8 mouse cellular contexts compared by ENCODE assay signal in the genomic region with DNA sequence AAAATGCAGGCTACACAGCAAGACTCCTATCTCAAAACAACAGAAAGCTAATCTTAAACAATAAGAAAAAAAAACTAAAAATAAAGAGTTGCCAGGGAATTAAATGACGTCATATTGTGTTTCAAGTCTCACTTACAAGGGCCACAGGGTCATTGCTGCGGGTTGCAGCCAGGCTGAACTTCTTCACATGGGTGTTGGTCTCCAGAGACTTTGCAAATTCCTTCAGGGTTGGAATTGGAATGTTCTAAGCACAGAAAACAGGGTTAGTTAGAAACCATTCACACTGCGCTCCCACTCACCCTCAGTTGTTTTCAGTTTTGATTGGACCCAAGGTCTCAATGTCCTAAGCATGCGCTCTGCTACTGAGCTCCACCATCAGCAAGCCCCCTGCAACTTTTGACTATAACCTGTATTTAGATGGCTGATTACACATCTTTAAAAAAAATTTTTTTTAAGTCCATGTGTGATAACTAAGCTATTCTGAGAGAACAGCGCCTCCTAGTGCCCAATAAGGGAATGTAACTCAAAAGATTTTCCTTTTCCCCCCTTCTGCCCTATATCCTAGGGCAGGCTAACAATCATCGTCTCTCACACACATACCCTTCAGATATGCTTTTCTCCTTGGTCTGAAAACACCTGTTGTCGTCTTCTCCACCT. TPM values are rescaled to one million over a fixed set of nuclear protein-coding genes. Genes with fewer than 3 reads are reported as not detected.
DNase-seq lines count a peak whose midpoint lies in the region; ATAC-seq and TF ChIP-seq lines count a peak whose summit lies in the region.
"Had no signal": no experiment of that assay in that cellular context is flagged by ENCODE, and none has a peak within 500 bp of the region (broad histone marks: within the 10 kb centered on the region; RNA-seq: fewer than 3 reads in every experiment).

No protein-coding gene starts in this region.

- no peaks in the 10 kb centered on the region for H3K27me3 ChIP-seq in limb, embryonic 14.5 days (ENCODE audit: control insufficient read depth, insufficient read depth, low read length)
- H3K27me3 ChIP-seq in limb, embryonic 10.5 days (ENCODE audit: low read depth, poor library complexity, severe bottlenecking) = no peaks in the 10 kb centered on the region
- no peaks in the 10 kb centered on the region for H3K27me3 ChIP-seq in forebrain, postnatal 0 days (ENCODE audit: insufficient read depth, low read length)
- no peaks in the 10 kb centered on the region for H3K27me3 ChIP-seq in lung, postnatal 0 days (replicated peaks; ENCODE audit: insufficient read depth, low read length)
- H3K27me3 ChIP-seq: neural tube, embryonic 12.5 days had no signal

- H3K4me3 ChIP-seq in limb, embryonic 14.5 days (replicated peaks; ENCODE audit: low read length) = no peak overlapping the region
- no peak overlapping the region for H3K4me3 ChIP-seq in limb, embryonic 10.5 days
- H3K4me3 ChIP-seq in forebrain, postnatal 0 days (ENCODE audit: low read depth, low read length) = no peak overlapping the region
- H3K4me3 ChIP-seq in lung, postnatal 0 days (ENCODE audit: low read depth, low read length) = no peak overlapping the region
- H3K4me3 ChIP-seq: neural tube, embryonic 12.5 days had no signal

- no peak overlapping the region for H3K27ac ChIP-seq in limb, embryonic 14.5 days (replicated peaks; ENCODE audit: low read depth, low read length)
- H3K27ac ChIP-seq in limb, embryonic 10.5 days = no peak overlapping the region
- no peak overlapping the region for H3K27ac ChIP-seq in forebrain, postnatal 0 days (ENCODE audit: low read depth, low read length)
- no peak overlapping the region for H3K27ac ChIP-seq in lung, postnatal 0 days (ENCODE audit: low read length)
- H3K27ac ChIP-seq: neural tube, embryonic 12.5 days had no signal

- no peaks in the 10 kb centered on the region for H3K9me3 ChIP-seq in limb, embryonic 14.5 days (ENCODE audit: control insufficient read depth, low read length)
- no peaks in the 10 kb centered on the region for H3K9me3 ChIP-seq in limb, embryonic 10.5 days (replicated peaks)
- no peaks in the 10 kb centered on the region for H3K9me3 ChIP-seq in forebrain, postnatal 0 days (ENCODE audit: low read length)
- H3K9me3 ChIP-seq in lung, postnatal 0 days (ENCODE audit: low read length) = no peaks in the 10 kb centered on the region
- H3K9me3 ChIP-seq: neural tube, embryonic 12.5 days had no signal

- H3K4me1 ChIP-seq in limb, embryonic 14.5 days (ENCODE audit: control insufficient read depth, insufficient read depth, low read length) = no peaks in the 10 kb centered on the region
- H3K4me1 ChIP-seq in limb, embryonic 10.5 days = no peaks in the 10 kb centered on the region
- H3K4me1 ChIP-seq in forebrain, postnatal 0 days (ENCODE audit: insufficient read depth) = no peaks in the 10 kb centered on the region
- H3K4me1 ChIP-seq in lung, postnatal 0 days (ENCODE audit: insufficient read depth, low read depth, low read length) = no peaks in the 10 kb centered on the region; the same call in 1 of the 2 replicates
- H3K4me1 ChIP-seq: neural tube, embryonic 12.5 days had no signal

- H3K9ac ChIP-seq in limb, embryonic 14.5 days (ENCODE audit: low read depth, low read length, severe bottlenecking) = no peak overlapping the region
- H3K9ac ChIP-seq in forebrain, postnatal 0 days = no peak overlapping the region
- H3K9ac ChIP-seq in lung, postnatal 0 days (replicated peaks; ENCODE audit: low read depth) = no peak overlapping the region
- H3K9ac ChIP-seq: neural tube, embryonic 12.5 days had no signal

- TF ChIP-seq EP300 in lung, postnatal 0 days (IDR thresholded peaks at IDR 0.05) = peak; percentile 44; the same call in 1 of the 2 replicates

- TF ChIP-seq POLR2A in limb, embryonic 14.5 days (IDR thresholded peaks at IDR 0.05; ENCODE audit: borderline replicate concordance, extremely low read depth, insufficient read depth, insufficient read length) = no peak

- 53% methylated on average over 7 of the region's 7 CpGs for WGBS in limb, embryonic 14.5 days
- WGBS in limb, embryonic 10.5 days = 53% methylated on average over 7 of the region's 7 CpGs
- 50% methylated on average over 7 of the region's 7 CpGs for WGBS in forebrain, postnatal 0 days
- 34% methylated on average over 7 of the region's 7 CpGs for WGBS in lung, postnatal 0 days

- peak; percentile 68 for DNase-seq in limb, embryonic 14.5 days (ENCODE audit: low spot score)
- no peak for DNase-seq in limb, embryonic 10.5 days (ENCODE audit: low spot score)
- peak; percentile 44 for DNase-seq in R1 (ENCODE audit: low read depth, low spot score)
- peak; percentile 64 for DNase-seq in forebrain, postnatal 0 days
- DNase-seq in lung, postnatal 0 days (ENCODE audit: low spot score) = peak; percentile 82
- no peak for DNase-seq in layer of hippocampus, adult 18-20 months (ENCODE audit: low spot score in 2 of 2)
- no peak for DNase-seq in spleen, postnatal 4 days (ENCODE audit: low spot score in 2 of 2)

- peak; percentile 78 for TF ChIP-seq CTCF in forebrain, postnatal 0 days (IDR thresholded peaks at IDR 0.05; ENCODE audit: low read depth)
- peak; percentile 79 for TF ChIP-seq CTCF in lung, postnatal 0 days (IDR thresholded peaks at IDR 0.05)

- ATAC-seq in limb, embryonic 14.5 days (ENCODE audit: low FRiP score, low read depth) = no peak
- peak; percentile 72 for ATAC-seq in forebrain, postnatal 0 days
- peak; percentile 80 for ATAC-seq in lung, postnatal 0 days

- peaks cover 9% of the 10 kb centered on the region; the same call in 1 of the 2 replicates for H3K36me3 ChIP-seq in limb, embryonic 14.5 days (ENCODE audit: control insufficient read depth, insufficient read depth, low read length)
- peaks cover 11% of the 10 kb centered on the region for H3K36me3 ChIP-seq in limb, embryonic 10.5 days
- peaks cover 82% of the 10 kb centered on the region for H3K36me3 ChIP-seq in forebrain, postnatal 0 days (ENCODE audit: insufficient read depth)
- H3K36me3 ChIP-seq in lung, postnatal 0 days (ENCODE audit: insufficient read depth, low read length) = no peaks in the 10 kb centered on the region

- H3K4me2 ChIP-seq in limb, embryonic 14.5 days (replicated peaks; ENCODE audit: low read depth, low read length, severe bottlenecking) = no peak overlapping the region
- H3K4me2 ChIP-seq in forebrain, postnatal 0 days (ENCODE audit: low read depth) = no peak overlapping the region
- no peak overlapping the region; the same call in 1 of the 2 replicates for H3K4me2 ChIP-seq in lung, postnatal 0 days (replicated peaks; ENCODE audit: low read depth, low read length)
- H3K4me2 ChIP-seq: neural tube, embryonic 12.5 days had no signal

RNA-seq across cellular contexts. Expression of a gene that starts 22.4 kb away (rescaled TPM):
- polyA plus RNA-seq in limb, embryonic 14.5 days (2012; rRNA removed) = 41.4 and 48.8 TPM in 2 replicates
- 120 and 121 TPM in 2 replicates for polyA plus RNA-seq in limb, embryonic 14.5 days (2014; fragmentation: Nextera tagmentation; extraction: Ambion mirVana)
- polyA plus RNA-seq in limb, embryonic 10.5 days (2016; fragmentation: Nextera tagmentation; extraction: Ambion mirVana) = 102 and 106 TPM in 2 replicates
- total RNA-seq in forebrain, postnatal 0 days (2014; rRNA removed) = 50.3 and 55.1 TPM in 2 replicates
- 74.0 and 78.6 TPM in 2 replicates for polyA plus RNA-seq in forebrain, postnatal 0 days (2015; fragmentation: Nextera tagmentation; extraction: Ambion mirVana)
- polyA plus RNA-seq in lung, postnatal 0 days (2015; fragmentation: Nextera tagmentation; extraction: Ambion mirVana) = 183 and 213 TPM in 2 replicates
- 10 to 100 TPM; 39.9 to 41.2 TPM for total RNA-seq in layer of hippocampus, adult 18-20 months (2021)

RNA-seq across cellular contexts. Expression of a gene that starts 29.3 kb away (rescaled TPM):
- 5.7 and 5.9 TPM in 2 replicates for polyA plus RNA-seq in limb, embryonic 14.5 days (2012; rRNA removed)
- polyA plus RNA-seq in limb, embryonic 14.5 days (2014; fragmentation: Nextera tagmentation; extraction: Ambion mirVana) = 18.8 and 21.1 TPM in 2 replicates
- 21.1 and 21.6 TPM in 2 replicates for polyA plus RNA-seq in limb, embryonic 10.5 days (2016; fragmentation: Nextera tagmentation; extraction: Ambion mirVana)
- 164 and 185 TPM in 2 replicates for total RNA-seq in forebrain, postnatal 0 days (2014; rRNA removed)
- polyA plus RNA-seq in forebrain, postnatal 0 days (2015; fragmentation: Nextera tagmentation; extraction: Ambion mirVana) = 224 and 406 TPM in 2 replicates
- polyA plus RNA-seq in lung, postnatal 0 days (2015; fragmentation: Nextera tagmentation; extraction: Ambion mirVana) = 10.6 and 11.3 TPM in 2 replicates
- 100 to 1,000 TPM; 382 to 386 TPM for total RNA-seq in layer of hippocampus, adult 18-20 months (2021)

RNA-seq across cellular contexts. Expression of a gene that starts 43.7 kb away (rescaled TPM):
- polyA plus RNA-seq in limb, embryonic 14.5 days (2012; rRNA removed) = 32.8 and 38.3 TPM in 2 replicates
- polyA plus RNA-seq in limb, embryonic 14.5 days (2014; fragmentation: Nextera tagmentation; extraction: Ambion mirVana) = 49.0 and 54.3 TPM in 2 replicates
- polyA plus RNA-seq in limb, embryonic 10.5 days (2016; fragmentation: Nextera tagmentation; extraction: Ambion mirVana) = 13.6 and 14.9 TPM in 2 replicates
- 36.2 and 44.7 TPM in 2 replicates for total RNA-seq in forebrain, postnatal 0 days (2014; rRNA removed)
- polyA plus RNA-seq in forebrain, postnatal 0 days (2015; fragmentation: Nextera tagmentation; extraction: Ambion mirVana) = 39.5 and 40.8 TPM in 2 replicates
- polyA plus RNA-seq in lung, postnatal 0 days (2015; fragmentation: Nextera tagmentation; extraction: Ambion mirVana) = 26.1 and 29.9 TPM in 2 replicates
- 10 to 100 TPM; 60.8 to 67.2 TPM for total RNA-seq in layer of hippocampus, adult 18-20 months (2021)

Comparison
In these comparisons a context has a peak if more than half of its experiments do, and no peak if none do; other contexts are left out.
1. DNase-seq: peak in limb, embryonic 14.5 days (single experiment), R1 (single experiment), forebrain, postnatal 0 days (single experiment) and lung, postnatal 0 days (single experiment); none in limb, embryonic 10.5 days (single experiment), layer of hippocampus, adult 18-20 months (0 of 2) and spleen, postnatal 4 days (0 of 2).